Mouse (Mus musculus) bone marrow macrophage, adult 2 months (primary cell): ENCODE data around the gene Kcnq5.

Experiments used
- CTCF ChIP-seq: IDR thresholded peaks from 2 replicates; pipeline ENCODE4 v1.5.1; 2012; ENCODE audit warnings: low read depth, mild to moderate bottlenecking, low read length, moderate library complexity
- POLR2A ChIP-seq: IDR thresholded peaks from 2 replicates; pipeline ENCODE4 v1.6.1; 2012; ENCODE audit warnings: mild to moderate bottlenecking, low read depth, low read length, borderline replicate concordance

- TF ChIP-seq CTCF: no peak
- no peak for TF ChIP-seq POLR2A
These were observed 310.9 kb downstream of the Kcnq5 start for GRCm38 (mm10) chr1:21650820-21651219.
